Mouse (Mus musculus) midbrain, postnatal 0 days (tissue): ENCODE measurements around the gene Clca4a. TPM values are rescaled to one million over a fixed set of nuclear protein-coding genes. Genes with fewer than 3 reads are reported as not detected.
A peak's percentile ranks its signal among the peaks of the same experiment; 100 is the strongest.

ENCODE experiments used
- ATAC-seq: fragments of 200-750 bp; cut with Nextera tagmentation; 2 replicates; pipeline ENCODE4 v1.8.0; 2017; ENCODE audit warnings: moderate number of reproducible peaks, mild to moderate bottlenecking, moderate TSS enrichment, moderate library complexity; ENCODE audit not compliant: low FRiP score
- DNase-seq: peaks from one replicate; pipeline ENCODE4 v3.0.0-alpha.2; 2015; ENCODE audit warnings: low spot score
- H3K27ac ChIP-seq: fragments of 300-500 bp; sonication (generic); 2 replicates; pipeline ENCODE4 v1.5.1; 2014; ENCODE audit warnings: low read depth, mild to moderate bottlenecking, low read length, mixed read lengths
- H3K27me3 ChIP-seq: fragments of 300-500 bp; sonication (generic); 2 replicates; pipeline ENCODE4 v1.6.1; 2014; ENCODE audit warnings: low read length, control low read depth, mixed read lengths; ENCODE audit not compliant: insufficient read depth
- H3K36me3 ChIP-seq: fragments of 300-500 bp; sonication (generic); 2 replicates; pipeline ENCODE4 v1.6.1; 2014; ENCODE audit warnings: low read length, control low read depth, mixed read lengths; ENCODE audit not compliant: insufficient read depth
- H3K4me1 ChIP-seq: fragments of 300-500 bp; sonication (generic); 2 replicates; pipeline ENCODE4 v1.6.1; 2014; ENCODE audit warnings: mild to moderate bottlenecking, control low read depth, antibody characterized with exemption, low read length, mixed read lengths; ENCODE audit not compliant: insufficient read depth
- H3K4me2 ChIP-seq: fragments of 300-500 bp; sonication (generic); 2 replicates; pipeline ENCODE4 v1.6.1; 2014; ENCODE audit warnings: low read depth, mild to moderate bottlenecking, low read length, mixed read lengths; ENCODE audit not compliant: poor library complexity, severe bottlenecking
- H3K4me3 ChIP-seq: fragments of 300-500 bp; sonication (generic); 2 replicates; pipeline ENCODE4 v1.5.1; 2014; ENCODE audit warnings: low read depth, mild to moderate bottlenecking, low read length, moderate library complexity
- H3K9ac ChIP-seq: fragments of 300-500 bp; sonication (generic); replicated peaks from 2 replicates; pipeline ENCODE4 v1.6.1; 2014; ENCODE audit warnings: mild to moderate bottlenecking, low read length, moderate library complexity, mixed read lengths; ENCODE audit not compliant: poor library complexity, severe bottlenecking
- H3K9me3 ChIP-seq: fragments of 300-500 bp; sonication (generic); 2 replicates; pipeline ENCODE4 v1.6.1; 2016; ENCODE audit warnings: low read length, control low read depth
- CTCF ChIP-seq: IDR thresholded peaks from 2 replicates; pipeline ENCODE4 v1.5.1; 2016; ENCODE audit warnings: antibody characterized with exemption, mild to moderate bottlenecking
- WGBS: fragments of 180-500 bp; shearing (Covaris S2); extraction: QIAGEN DNeasy Blood & Tissue Kit; methylation state at CpG from one replicate; pipeline ENCODE4 v1.1.7; 2014; 5-methylcytosine and 5-hydroxymethylcytosine counted together
- polyA plus RNA-seq: library from polyadenylated mRNA; unstranded; fragments of >200 nt; fragmentation: Nextera tagmentation; extraction: Ambion mirVana; gene quantifications from 2 replicates; pipeline ENCODE4 v1.2.1, GENCODE M21; 2015
- total RNA-seq: library from RNA; depleted of rRNA; stranded (reverse); fragments of >200 nt; gene quantifications from 2 replicates; pipeline ENCODE4 v1.2.3, GENCODE M21; 2014; rRNA removed

Gene Clca4a
- total RNA-seq (not detected in 2 replicates), polyA plus RNA-seq (0.07 TPM in 1 of 2 replicates, not detected in the other)

DNA sequence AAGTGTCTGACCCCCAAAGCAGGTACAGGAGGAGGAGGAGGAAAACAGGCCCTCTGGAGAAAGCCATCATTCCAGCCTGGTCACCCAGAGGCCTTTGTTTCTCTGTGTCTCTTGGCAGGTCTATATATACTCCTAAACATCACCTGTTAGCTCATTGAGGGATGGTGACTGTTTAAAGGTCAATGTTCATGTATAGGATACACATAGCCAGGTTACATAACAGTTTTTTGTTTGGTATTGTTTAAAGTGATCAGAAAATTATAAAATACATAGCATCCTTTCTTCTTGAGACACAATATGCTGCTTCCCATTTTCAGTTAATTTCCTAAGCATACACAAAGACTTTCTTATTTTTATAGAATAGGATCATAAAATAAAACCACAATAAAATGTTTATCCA, at the start of gene Clca4a:
TSS of gene Clca4a (minus strand) at position 101 of the 400 bp plus-strand sequence.
- no peaks in the 10 kb centered on the region for H3K27me3 ChIP-seq
- H3K36me3 ChIP-seq: no peaks in the 10 kb centered on the region
- H3K4me3 ChIP-seq: no peak within 1 kb of the TSS
- no peaks in the 10 kb centered on the region for H3K9me3 ChIP-seq
- DNase-seq (no peak), ATAC-seq (no peak)
- H3K4me1 ChIP-seq: no peaks in the 10 kb centered on the region
- H3K27ac ChIP-seq: no peak within 1 kb of the TSS
- no peak within 1 kb of the TSS for H3K9ac ChIP-seq
- no peak within 1 kb of the TSS for H3K4me2 ChIP-seq
- no peak for TF ChIP-seq CTCF

DNA sequence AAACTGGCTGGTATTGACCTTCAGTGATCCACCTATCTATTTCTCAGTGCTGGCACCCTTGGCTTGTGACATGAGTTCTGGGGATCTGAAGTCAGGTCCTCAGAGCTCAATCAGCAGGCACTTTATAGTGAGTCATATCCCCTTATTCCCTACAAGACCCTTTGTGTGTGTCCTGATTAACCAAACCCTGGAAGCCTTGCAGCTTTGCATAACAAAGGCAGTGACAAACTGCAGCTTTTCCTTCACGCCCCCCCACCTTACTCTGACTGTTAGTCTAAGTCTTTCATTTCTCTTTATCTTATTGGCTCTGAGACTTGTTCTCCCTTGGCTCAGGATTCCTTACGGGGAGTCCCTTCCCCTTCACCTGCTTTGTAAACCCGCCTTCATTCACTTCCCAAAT, 43.0 kb upstream of the Clca4a start:
- Histone ChIP-seq H3K27ac (no peak overlapping the region), H3K27me3 (no peaks in the 10 kb centered on the region), H3K9ac (no peak overlapping the region), H3K4me2 (no peak overlapping the region), H3K36me3 (no peaks in the 10 kb centered on the region), H3K4me3 (no peak overlapping the region), H3K9me3 (no peaks in the 10 kb centered on the region), H3K4me1 (no peaks in the 10 kb centered on the region)
- DNase-seq: no peak
- TF ChIP-seq CTCF: no peak
- ATAC-seq: no peak
- 57% methylated on average over 3 of the region's 3 CpGs for WGBS

DNA sequence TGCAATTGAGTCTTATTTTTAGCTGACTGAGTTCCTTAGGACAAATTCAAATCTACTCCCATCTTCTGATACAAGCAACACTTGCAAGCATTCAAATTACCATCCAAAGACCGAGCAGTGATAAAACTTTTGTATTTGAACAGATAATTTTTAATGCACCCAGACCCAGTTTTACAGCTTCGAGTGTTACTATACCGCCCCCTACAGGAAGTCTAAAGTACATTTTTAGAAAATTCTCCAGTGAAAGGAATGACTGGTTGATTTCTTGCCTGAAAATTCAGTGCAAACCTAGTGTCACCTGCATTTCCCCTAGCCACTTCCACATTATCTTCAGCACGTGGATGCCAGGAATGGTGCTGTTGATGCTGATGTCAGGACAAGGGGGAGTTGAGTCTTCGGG, 29.6 kb upstream of the Clca4a start:
- 30% methylated on average over 5 of the region's 5 CpGs for WGBS
- H3K4me3 ChIP-seq: no peak overlapping the region

DNA sequence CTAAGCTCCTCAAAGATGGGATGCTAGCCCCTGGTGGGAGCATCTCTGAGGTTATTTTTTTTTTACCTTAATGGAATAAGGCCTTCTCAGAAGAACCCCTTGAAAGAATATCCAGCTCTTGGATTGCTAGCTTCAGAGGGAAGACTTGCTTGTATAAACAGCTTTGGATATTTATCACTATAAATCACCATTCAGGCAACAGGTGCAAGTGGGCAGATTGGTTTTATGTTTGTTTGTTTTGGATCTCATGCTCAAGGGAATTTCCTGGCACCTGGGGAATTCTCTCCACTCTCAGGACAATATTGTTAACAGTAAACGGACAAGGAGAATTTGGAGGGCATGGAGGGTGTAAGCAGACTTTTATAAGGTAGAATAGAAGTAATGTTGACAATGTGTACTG, 26.1 kb upstream of the Clca4a start:
- no peak for TF ChIP-seq CTCF
- ATAC-seq (no peak), DNase-seq (no peak)
- H3K4me1 ChIP-seq: no peaks in the 10 kb centered on the region
- H3K4me3 ChIP-seq: no peak overlapping the region
- H3K4me2 ChIP-seq: no peak overlapping the region
- H3K9me3 ChIP-seq: no peaks in the 10 kb centered on the region
- 77% methylated on average over 1 of the region's 1 CpGs for WGBS
- H3K27ac ChIP-seq: no peak overlapping the region
- H3K9ac ChIP-seq: no peak overlapping the region
- H3K36me3 ChIP-seq: no peaks in the 10 kb centered on the region
- no peaks in the 10 kb centered on the region for H3K27me3 ChIP-seq

More for the DNA sequence above, 29.6 kb upstream of the Clca4a start:
- Histone ChIP-seq H3K9me3 (no peaks in the 10 kb centered on the region), H3K9ac (no peak overlapping the region), H3K27me3 (no peaks in the 10 kb centered on the region), H3K4me1 (no peaks in the 10 kb centered on the region), H3K27ac (no peak overlapping the region), H3K4me2 (no peak overlapping the region), H3K36me3 (no peaks in the 10 kb centered on the region)
- peak; percentile 43 for TF ChIP-seq CTCF
- DNase-seq (no peak), ATAC-seq (no peak)

DNA sequence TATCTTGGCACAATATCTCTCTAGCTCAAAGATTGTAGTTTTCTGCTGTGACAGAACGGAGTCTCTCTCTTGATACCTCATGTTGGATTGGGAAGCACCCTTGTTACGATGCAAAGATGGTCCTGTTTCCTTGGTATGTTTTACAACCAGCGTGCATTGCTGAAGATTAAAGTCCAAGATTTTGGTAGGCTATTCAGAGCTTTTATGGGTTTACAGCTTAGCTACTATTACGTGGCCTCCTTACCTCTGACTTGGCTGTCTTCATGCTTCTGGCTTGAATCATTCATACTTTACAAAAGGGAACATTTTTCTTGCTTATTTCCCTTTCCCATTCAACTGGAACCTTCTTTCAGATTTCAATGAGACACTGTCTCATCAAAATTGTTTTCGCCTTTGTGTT, 18.2 kb upstream of the Clca4a start:
- WGBS: 86% methylated on average over 5 of the region's 5 CpGs
- no peak overlapping the region for H3K4me3 ChIP-seq
- ATAC-seq: no peak

DNA sequence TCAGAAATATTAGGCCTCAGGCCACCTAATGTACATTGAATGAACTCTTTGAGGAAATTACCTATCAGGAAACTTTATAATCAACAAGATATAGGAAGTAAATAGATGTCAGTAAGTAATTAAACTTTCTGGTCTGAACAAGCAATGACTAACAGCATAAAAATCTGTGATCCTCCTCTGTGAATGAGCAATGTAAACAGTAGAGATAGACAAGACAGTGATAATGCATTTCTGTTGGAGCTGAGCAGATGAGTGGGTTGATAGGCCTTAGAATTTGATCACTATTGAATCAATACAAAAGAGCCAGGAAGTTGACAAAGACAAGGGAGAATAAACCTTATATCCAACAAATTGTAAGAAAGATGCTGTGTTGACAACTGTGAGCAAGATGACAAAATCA, 17.8 kb upstream of the Clca4a start:
- Histone ChIP-seq H3K4me2 (no peak overlapping the region), H3K36me3 (no peaks in the 10 kb centered on the region), H3K9ac (no peak overlapping the region), H3K4me3 (no peak overlapping the region), H3K9me3 (no peaks in the 10 kb centered on the region), H3K27ac (no peak overlapping the region), H3K27me3 (no peaks in the 10 kb centered on the region), H3K4me1 (no peaks in the 10 kb centered on the region)
- no peak for TF ChIP-seq CTCF
- DNase-seq: no peak
- no peak for ATAC-seq

More for the DNA sequence above, 18.2 kb upstream of the Clca4a start:
- Histone ChIP-seq H3K36me3 (no peaks in the 10 kb centered on the region), H3K4me2 (no peak overlapping the region), H3K9ac (no peak overlapping the region), H3K4me1 (no peaks in the 10 kb centered on the region), H3K27me3 (no peaks in the 10 kb centered on the region), H3K27ac (no peak overlapping the region), H3K9me3 (no peaks in the 10 kb centered on the region)
- no peak for DNase-seq
- TF ChIP-seq CTCF: no peak
